Mouse (Mus musculus): ENCODE data around the gene Pm20d1.
A peak's percentile ranks its signal among the peaks of the same experiment; 100 is the strongest.
"Not testable (repeated sequence)": the region's sequence is repeated elsewhere in the genome, so short reads cannot be mapped to it uniquely, and the experiment has no call there.

Pm20d1 gene

DNA sequence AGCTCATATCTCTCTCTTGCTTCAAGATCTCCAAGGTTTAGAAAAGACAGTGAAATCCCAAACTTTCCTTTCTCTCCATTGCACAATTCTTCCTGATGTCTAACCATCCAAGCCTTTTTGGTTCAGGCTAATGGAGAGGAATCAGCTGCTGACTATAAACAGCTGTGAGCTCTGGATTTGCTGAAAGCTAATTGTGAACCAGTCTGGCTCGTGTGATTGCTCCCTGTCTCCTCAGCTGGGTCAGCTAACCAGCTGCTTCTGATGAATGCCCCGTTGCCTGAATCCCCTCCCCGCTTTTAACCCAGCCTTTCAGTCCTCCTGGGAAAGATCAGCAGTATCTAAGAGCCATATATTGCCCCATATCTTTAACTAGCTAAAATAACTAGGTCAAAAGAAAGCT, 2.6 kb upstream of the Pm20d1 start:
- no peak for DNase-seq (ENCODE audit: extremely low spot score, low spot score)

DNA sequence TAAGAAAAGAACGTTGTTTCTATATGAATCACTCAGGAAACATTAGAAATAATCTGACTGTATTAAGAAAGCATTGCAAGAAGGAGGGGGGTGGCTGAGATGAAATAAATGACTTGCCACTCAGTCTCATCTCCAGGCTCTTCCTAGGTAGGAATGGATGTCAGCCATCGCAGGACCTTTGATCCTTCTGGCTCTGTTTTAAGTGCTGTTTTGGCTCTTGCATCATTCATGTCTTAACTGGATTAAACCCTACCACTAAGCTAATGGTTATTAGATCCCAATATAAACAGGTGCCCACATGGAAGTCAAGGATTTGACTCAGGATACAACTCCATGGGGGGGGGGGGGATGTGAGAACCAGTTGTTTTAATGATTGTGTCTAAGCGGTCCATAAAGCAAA, 2.0 kb upstream of the Pm20d1 start:
- no peak for DNase-seq (ENCODE audit: extremely low spot score, low spot score)

- DNase-seq (ENCODE audit: extremely low spot score, low spot score) = no peak
Observed at GRCm38 (mm10) chr1:131800001-131800400, 2.8 kb downstream of the Pm20d1 start.

- no peak for DNase-seq (ENCODE audit: extremely low spot score, low spot score)
Observed at GRCm38 (mm10) chr1:131801071-131801470, 3.9 kb downstream of the Pm20d1 start.

DNA sequence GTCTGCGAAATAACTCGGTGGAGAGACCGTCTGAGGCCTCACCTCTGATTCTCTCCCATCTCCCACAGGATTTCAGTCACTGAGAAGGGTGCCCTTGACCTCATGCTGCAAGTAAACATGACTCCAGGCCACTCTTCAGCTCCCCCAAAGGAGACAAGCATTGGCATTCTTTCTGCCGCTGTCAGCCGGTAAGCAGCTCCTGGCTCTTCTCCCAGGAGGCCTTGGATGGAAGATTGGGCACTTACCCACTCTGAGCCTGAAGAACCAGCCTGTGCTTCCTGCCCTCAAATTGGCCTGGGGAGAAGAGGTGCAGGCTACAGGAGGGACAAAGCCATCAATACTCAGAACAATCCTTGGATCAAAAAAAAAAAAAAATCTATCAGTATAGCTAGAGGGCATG, 5.5 kb downstream of the Pm20d1 start:
- no peak for DNase-seq (ENCODE audit: extremely low spot score, low spot score)

- no peak for DNase-seq (ENCODE audit: extremely low spot score, low spot score)
Observed at GRCm38 (mm10) chr1:131804166-131804565, 7.0 kb downstream of the Pm20d1 start.

- DNase-seq (ENCODE audit: extremely low spot score, low spot score) = no peak
Observed at GRCm38 (mm10) chr1:131808986-131809385, 11.8 kb downstream of the Pm20d1 start.

- DNase-seq (ENCODE audit: extremely low spot score, low spot score) = no peak
Observed at GRCm38 (mm10) chr1:131809651-131810050, 12.5 kb downstream of the Pm20d1 start.

GRCm38 (mm10) chr1:131811393-131811792, 14.2 kb downstream of the Pm20d1 start:
- no peak for DNase-seq (ENCODE audit: extremely low spot score, low spot score)

GRCm38 (mm10) chr1:131812006-131812405, 14.8 kb downstream of the Pm20d1 start:
- DNase-seq (ENCODE audit: extremely low spot score, low spot score) = peak; percentile 21

DNA sequence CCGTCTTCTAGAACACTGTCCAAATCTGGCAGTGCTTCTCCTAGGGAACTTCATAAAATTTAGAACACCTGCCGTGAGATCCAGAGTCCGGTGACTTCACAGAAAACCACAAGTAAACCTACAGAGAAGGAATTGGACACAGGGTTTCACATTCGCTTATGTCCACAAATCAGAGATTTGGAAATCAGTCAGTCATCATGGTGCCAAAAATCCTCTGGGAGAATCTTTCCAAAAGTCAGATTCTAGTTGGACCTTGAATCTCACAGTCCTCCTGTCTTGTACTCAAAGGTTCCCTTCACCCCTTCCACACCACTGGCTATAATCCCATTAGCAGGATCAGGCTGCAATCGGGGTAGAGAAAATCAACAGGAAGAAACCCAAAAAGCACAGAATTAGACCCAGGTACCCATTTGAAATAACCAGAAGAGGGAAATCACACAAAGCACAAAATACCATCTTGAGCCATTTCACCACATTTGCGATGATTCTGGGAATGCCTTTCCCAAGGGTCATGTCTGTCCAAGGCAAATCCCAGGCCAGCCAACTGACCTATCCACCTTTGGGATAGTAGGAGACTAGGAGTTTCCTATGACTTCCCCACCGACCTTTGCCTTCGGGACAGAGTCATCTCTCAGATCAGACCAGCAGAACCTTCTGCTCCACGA, 15.6 kb downstream of the Pm20d1 start:
- DNase-seq (ENCODE audit: extremely low spot score, low spot score) = no peak

GRCm38 (mm10) chr1:131813731-131814130, 16.6 kb downstream of the Pm20d1 start:
- DNase-seq (ENCODE audit: extremely low spot score, low spot score) = no peak

DNA sequence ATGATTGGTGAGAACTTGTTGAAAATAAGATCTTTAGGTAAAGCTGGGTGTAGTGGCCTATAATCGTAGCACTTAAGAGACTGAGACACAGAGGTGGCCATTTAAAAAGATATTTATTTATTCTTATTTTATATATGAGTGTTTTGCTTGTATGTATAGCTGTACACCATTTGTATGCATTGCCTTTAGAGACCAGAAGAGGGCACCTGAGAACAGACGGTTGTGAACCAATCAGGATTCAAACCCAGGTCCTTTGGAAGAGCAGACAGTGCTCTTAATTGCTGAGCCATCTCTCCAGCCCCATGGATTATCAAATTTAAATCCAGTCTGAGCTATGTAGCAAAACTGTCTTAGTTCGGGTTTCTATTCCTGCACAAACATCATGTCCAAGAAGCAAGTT, 17.0 kb downstream of the Pm20d1 start:
- DNase-seq (ENCODE audit: extremely low spot score, low spot score) = no peak

- no peak for DNase-seq (ENCODE audit: extremely low spot score, low spot score)
Observed at GRCm38 (mm10) chr1:131816886-131817285, 19.7 kb downstream of the Pm20d1 start.

DNA sequence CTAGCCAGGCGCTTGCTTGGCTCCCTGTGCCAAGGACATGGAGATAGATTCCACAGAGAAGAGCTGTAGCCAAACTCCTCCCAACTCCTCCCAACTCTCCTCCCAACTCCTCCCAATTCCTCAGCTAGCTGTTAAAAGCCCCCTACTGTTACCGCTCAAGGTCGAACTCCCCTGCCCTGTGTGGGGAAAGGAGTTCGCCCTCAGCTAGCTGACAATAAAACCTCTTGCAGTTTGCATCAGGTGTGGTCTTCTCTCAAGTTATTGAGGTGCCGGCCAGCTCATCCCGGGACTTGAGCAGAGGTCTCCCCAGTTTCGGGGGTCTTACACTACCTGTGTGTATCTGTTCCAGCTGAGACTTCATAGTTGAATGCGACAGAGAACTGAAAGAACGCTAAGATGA, 23.2 kb downstream of the Pm20d1 start:
- not testable (repeated sequence) for DNase-seq (ENCODE audit: extremely low spot score, low spot score)

- no peak for DNase-seq (ENCODE audit: extremely low spot score, low spot score)
Observed at GRCm38 (mm10) chr1:131820887-131821328, 23.7 kb downstream of the Pm20d1 start.

DNA sequence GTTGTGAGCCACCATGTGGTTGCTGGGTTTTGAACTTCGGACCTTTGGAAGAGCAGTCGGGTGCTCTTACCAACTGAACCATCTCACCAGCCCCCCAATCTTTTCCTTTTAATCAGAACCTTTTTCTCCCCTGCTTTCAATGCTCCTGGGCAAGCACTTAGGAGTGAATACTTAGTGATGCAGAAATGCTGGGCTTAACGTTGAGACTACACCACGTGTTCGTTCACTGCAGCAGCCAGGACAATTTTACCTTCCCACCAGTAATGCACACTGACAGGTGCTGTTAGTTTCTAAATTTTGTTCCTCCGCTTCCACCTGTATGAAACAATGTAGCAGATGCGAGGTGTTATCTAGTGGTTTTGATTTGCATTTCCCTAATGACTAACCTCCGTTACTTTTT, 25.1 kb downstream of the Pm20d1 start:
- no peak for DNase-seq (ENCODE audit: extremely low spot score, low spot score)

DNA sequence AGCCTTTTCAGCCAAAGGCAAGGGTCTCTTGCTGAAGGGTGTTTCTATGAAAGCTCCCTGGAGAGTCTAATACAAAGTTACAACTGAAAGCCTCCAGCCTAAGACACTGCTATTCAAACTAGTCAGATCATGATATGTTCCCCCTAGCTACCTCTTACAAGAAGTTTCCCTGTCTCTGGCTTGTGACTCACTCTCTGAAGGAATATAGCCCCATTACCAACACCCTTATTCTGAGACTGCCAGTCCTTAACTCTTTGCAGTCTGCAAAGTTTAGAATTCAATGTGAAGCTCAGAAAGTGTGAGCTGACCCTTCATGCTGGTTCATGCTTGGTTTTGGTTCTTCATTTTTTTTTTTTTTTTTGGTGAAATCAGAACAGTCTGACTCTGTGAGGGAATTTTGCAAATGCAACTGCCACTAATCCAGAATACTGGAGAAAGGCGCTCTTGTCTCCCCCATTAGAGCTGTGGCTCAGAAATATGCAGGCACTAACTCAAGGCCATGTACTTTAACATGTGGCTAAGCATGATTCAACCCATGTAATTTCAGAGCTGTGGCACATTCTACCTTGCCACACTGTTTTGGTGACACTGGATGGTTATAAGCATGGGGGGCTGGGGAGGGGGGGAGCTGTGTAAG, 25.8 kb downstream of the Pm20d1 start:
- no peak for DNase-seq (ENCODE audit: extremely low spot score, low spot score)

- DNase-seq (ENCODE audit: extremely low spot score, low spot score) = no peak
Observed at GRCm38 (mm10) chr1:131823563-131823962, 26.4 kb downstream of the Pm20d1 start.

- no peak for DNase-seq (ENCODE audit: extremely low spot score, low spot score)
Observed at GRCm38 (mm10) chr1:131824528-131825181, 27.5 kb downstream of the Pm20d1 start.

DNA sequence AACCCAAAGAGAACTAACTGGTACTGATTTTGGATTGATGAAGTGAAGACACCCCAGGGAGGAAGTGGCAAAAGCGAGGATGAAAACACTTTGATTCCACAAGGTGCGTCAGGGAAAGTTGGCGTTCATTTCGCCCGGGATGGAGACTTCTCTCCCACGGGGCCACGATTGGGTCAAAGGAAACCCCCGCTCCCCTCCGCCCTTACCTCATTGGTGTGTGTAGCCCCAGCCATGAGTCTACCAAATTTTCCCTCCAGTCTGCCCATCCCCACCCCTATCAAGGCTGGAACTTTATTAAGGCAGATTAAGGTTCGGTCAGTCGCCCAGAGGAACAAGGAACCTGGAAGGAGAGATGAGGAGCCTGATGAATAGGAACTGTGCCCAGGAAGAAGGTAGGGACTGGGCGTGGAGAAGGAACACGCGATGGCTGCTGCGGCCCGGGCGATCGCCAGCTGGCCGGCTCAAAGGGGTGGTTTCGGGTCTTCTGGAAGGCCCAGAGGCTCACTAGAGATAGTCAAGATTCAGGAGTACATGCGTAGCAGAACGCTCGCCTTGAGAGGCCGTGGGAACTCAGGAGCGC, 30.1 kb downstream of the Pm20d1 start, which contains the start of gene Slc41a1:
Gene Slc41a1 (plus strand): TSS at position 287 of the 580 bp plus-strand sequence.
- no peak for DNase-seq (ENCODE audit: extremely low spot score, low spot score)

DNA sequence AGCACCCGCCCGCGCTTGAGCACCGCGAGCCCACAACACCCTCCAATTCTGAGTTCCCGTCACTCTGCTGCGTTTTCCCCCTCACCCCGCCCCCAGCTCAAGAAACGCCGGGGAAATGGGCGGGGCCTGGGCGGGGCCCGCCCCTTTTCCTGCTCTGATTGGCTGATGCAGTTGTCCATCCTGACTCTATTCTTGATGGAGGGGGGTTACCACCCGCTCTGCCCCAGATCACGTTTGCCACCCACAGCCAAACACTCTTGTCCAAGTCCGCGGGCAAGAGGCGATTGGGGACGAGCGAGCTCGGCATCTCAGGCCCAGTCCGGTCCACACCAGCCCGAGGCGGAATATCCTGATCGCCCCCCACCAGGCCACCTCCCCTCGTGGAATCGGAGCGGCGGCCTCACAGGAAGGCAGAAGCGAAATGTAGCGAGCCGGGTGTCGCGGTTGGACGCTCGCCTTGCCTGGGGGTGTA, 30.6 kb downstream of the Pm20d1 start:
- peak; percentile 98 for DNase-seq (ENCODE audit: extremely low spot score, low spot score)
